ENCODE assay signal across 1 mouse cellular context in genomic region chr10:98720256-98721005, GRCm38 (mm10).
TF ChIP-seq lines count a peak whose summit lies in the region.

No protein-coding gene starts in this region.

TF ChIP-seq in CH12.LX, 34 proteins besides CTCF, POLR2A, EP300 and RAD21 (continued from another document):
- TF ChIP-seq ZMIZ1 (IDR thresholded peaks at IDR 0.05; ENCODE audit: low read depth, low read length): no peak
- no peak for TF ChIP-seq GABPA (IDR thresholded peaks at IDR 0.05; ENCODE audit: insufficient replicate concordance, low read depth, low read length)
- no peak for TF ChIP-seq JUND (conservative IDR thresholded peaks at IDR 0.05; ENCODE audit: low read depth, low read length)
- no peak for TF ChIP-seq ELF1 (IDR thresholded peaks at IDR 0.05; ENCODE audit: low read depth, low read length)
- no peak for TF ChIP-seq NELFE (IDR thresholded peaks at IDR 0.05; ENCODE audit: low read depth, low read length)
- no peak for TF ChIP-seq ETS1 (conservative IDR thresholded peaks at IDR 0.05; ENCODE audit: low read depth, low read length)
- TF ChIP-seq TCF12 (IDR thresholded peaks at IDR 0.05; ENCODE audit: low read depth, low read length): no peak
- no peak for TF ChIP-seq MAZ (IDR thresholded peaks at IDR 0.05; ENCODE audit: low read depth, low read length)
- TF ChIP-seq BHLHE40 (IDR thresholded peaks at IDR 0.05; ENCODE audit: low read depth, low read length): no peak
- TF ChIP-seq KAT2A (IDR thresholded peaks at IDR 0.05; ENCODE audit: insufficient replicate concordance, low read length): no peak
